Mouse (Mus musculus): ENCODE data around the gene Bach2.

Bach2 gene

GRCm38 (mm10) chr4:32250333-32251004 lies 11.9 kb downstream of the Bach2 start:
- DNase-seq (ENCODE audit: low read depth, low spot score), result no peak

- DNase-seq (ENCODE audit: low read depth, low spot score), result no peak
These were observed 12.4 kb downstream of the Bach2 start for GRCm38 (mm10) chr4:32251005-32251365.

GRCm38 (mm10) chr4:32251946-32252672 lies 13.5 kb downstream of the Bach2 start:
- no peak for DNase-seq (ENCODE audit: low read depth, low spot score)

GRCm38 (mm10) chr4:32257686-32258085 lies 19.1 kb downstream of the Bach2 start:
- no peak for DNase-seq (ENCODE audit: low read depth, low spot score)

GRCm38 (mm10) chr4:32258093-32258492 lies 19.5 kb downstream of the Bach2 start:
- no peak for DNase-seq (ENCODE audit: low read depth, low spot score)

- DNase-seq (ENCODE audit: low read depth, low spot score), result no peak
These were observed 20.0 kb downstream of the Bach2 start for GRCm38 (mm10) chr4:32258596-32258995.

GRCm38 (mm10) chr4:32260909-32261308 lies 22.3 kb downstream of the Bach2 start:
- no peak for DNase-seq (ENCODE audit: low read depth, low spot score)

- DNase-seq (ENCODE audit: low read depth, low spot score), result no peak
These were observed 24.5 kb downstream of the Bach2 start for GRCm38 (mm10) chr4:32262825-32263684.

- no peak for DNase-seq (ENCODE audit: low read depth, low spot score)
These were observed 25.1 kb downstream of the Bach2 start for GRCm38 (mm10) chr4:32263685-32264038.

GRCm38 (mm10) chr4:32264892-32265291 lies 26.3 kb downstream of the Bach2 start:
- no peak for DNase-seq (ENCODE audit: low read depth, low spot score)

GRCm38 (mm10) chr4:32266731-32267130 lies 28.1 kb downstream of the Bach2 start:
- DNase-seq (ENCODE audit: low read depth, low spot score), result no peak

GRCm38 (mm10) chr4:32268042-32268441 lies 29.4 kb downstream of the Bach2 start:
- DNase-seq (ENCODE audit: low read depth, low spot score), result no peak

- DNase-seq (ENCODE audit: low read depth, low spot score), result no peak
These were observed 33.8 kb downstream of the Bach2 start for GRCm38 (mm10) chr4:32272398-32272797.

- no peak for DNase-seq (ENCODE audit: low read depth, low spot score)
These were observed 36.2 kb downstream of the Bach2 start for GRCm38 (mm10) chr4:32274776-32275294.

GRCm38 (mm10) chr4:32279842-32280241 lies 41.2 kb downstream of the Bach2 start:
- DNase-seq (ENCODE audit: low read depth, low spot score), result no peak

GRCm38 (mm10) chr4:32280401-32280800 lies 41.8 kb downstream of the Bach2 start:
- no peak for DNase-seq (ENCODE audit: low read depth, low spot score)

- DNase-seq (ENCODE audit: low read depth, low spot score), result no peak
These were observed 42.7 kb downstream of the Bach2 start for GRCm38 (mm10) chr4:32281306-32281705.

GRCm38 (mm10) chr4:32286405-32286804 lies 47.8 kb downstream of the Bach2 start:
- DNase-seq (ENCODE audit: low read depth, low spot score), result no peak

GRCm38 (mm10) chr4:32288036-32288860 lies 49.6 kb downstream of the Bach2 start:
- DNase-seq (ENCODE audit: low read depth, low spot score), result no peak

GRCm38 (mm10) chr4:32289845-32290244 lies 51.2 kb downstream of the Bach2 start:
- DNase-seq (ENCODE audit: low read depth, low spot score), result no peak

- no peak for DNase-seq (ENCODE audit: low read depth, low spot score)
These were observed 52.8 kb downstream of the Bach2 start for GRCm38 (mm10) chr4:32291406-32291805.

All from retina, postnatal 7 days (tissue).